Mouse (Mus musculus) heart, adult 8-10 months (tissue): ENCODE results near the gene Ap1s3. TPM values are rescaled to one million over a fixed set of nuclear protein-coding genes. Genes with fewer than 3 reads are reported as not detected.
A peak's percentile ranks its signal among the peaks of the same experiment; 100 is the strongest.

Experiments
- DNase-seq: peaks from one replicate; pipeline ENCODE4 v3.0.0; 2022; ENCODE audit warnings: low spot score
- total RNA-seq, 4 experiments: library from RNA; stranded (reverse); gene quantifications; 2 replicates each; pipeline ENCODE4 v1.2.4; 2022

Gene Ap1s3
- total RNA-seq = under 1 TPM; 0.20 to 0.41 (median 0.28) TPM

DNA sequence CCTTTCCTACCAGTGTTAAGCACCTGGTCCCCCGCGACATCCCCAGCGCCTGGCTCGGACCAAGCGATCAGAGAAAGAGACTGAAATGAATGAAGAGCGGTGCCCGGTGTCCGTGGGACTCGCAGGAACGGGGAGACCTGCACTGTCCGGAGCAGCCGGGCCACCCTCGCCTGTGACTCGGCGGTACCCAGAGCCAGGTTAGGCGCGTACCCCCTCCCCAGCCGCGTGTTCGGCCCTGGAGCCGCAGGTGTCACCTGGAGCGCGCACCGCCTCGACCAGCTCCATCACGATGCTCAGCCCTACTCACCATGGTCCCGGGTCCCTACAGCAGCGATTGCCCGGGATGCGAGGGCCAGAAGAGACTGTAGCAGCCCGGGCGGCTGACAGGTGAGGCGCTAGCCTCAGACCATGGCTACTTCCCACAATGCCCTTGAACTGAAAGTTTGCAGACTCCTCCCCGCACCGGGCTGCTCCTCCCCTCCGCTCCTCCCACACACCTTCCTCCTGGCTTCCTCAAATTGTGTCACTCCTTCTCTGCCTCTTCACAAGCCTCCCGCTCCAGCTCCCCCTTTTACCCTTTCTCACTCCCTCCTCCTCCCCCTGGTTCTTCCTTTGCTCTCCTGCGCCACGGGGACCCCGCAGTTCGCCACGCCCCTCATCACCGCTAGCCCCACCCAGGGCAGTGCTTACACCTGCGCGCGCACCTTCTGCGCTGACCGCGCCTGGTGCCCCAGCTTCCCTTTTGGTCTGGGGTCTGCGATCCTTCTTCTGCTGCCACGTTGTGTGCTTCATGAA, at the start of gene Ap1s3:
Gene Ap1s3, minus strand, starts transcription at position 430 of the 795 bp plus-strand sequence.
- no peak for DNase-seq

DNA sequence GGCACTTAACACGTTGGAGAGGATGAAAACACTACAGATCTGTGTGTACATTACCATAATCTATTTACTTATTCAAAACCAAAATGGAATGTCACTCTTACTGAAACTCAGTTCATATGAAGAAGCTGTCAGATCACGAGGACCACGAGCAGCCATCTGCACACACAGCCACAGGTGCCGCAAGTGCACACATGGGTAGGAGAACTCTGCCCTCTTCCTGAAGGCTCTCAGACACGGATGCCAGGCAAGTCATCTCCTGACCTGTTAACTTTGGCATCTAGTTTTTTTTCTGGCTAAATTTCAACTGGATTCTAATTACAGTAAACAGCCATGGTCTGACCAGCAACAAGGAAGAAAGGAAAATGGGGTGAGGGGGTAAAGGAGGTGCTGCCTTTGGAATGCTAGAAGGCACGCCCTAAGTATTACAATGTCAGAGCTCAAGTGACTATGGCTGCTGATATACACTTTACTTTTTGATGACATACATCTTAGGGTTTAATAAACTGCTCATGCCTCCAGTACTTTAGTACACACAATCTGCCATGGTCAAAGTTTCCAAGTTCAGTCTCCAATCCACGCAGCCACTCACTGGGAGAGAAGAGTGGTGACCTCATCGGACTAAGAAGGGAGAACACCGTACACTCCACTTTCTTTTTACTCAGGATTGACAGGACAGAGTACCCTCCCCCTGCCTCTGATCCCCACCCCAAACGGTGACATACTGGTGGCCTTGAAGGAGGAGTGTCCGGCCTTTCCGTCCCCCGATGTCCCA, 42.6 kb upstream of the Ap1s3 start:
- DNase-seq = no peak

DNA sequence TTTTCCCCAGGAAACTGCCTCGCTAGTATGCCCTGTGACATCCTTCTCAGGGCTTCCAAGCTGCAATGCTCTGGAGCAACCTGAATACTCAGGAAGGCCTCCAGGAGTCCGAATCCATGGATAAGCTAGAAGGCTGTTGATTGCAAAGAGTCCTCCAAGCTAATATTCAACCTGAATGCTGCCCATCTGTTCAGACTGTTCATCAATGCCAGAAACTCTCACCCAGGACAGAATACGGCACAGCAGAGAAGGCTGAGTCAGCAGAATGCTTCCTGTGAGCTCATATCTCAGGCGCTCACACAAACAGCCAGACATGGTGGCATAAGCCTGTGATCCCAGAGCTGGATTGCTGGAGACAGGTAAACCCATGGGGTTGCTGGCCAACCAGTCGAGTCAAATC, 41.3 kb upstream of the Ap1s3 start:
- DNase-seq = no peak

DNA sequence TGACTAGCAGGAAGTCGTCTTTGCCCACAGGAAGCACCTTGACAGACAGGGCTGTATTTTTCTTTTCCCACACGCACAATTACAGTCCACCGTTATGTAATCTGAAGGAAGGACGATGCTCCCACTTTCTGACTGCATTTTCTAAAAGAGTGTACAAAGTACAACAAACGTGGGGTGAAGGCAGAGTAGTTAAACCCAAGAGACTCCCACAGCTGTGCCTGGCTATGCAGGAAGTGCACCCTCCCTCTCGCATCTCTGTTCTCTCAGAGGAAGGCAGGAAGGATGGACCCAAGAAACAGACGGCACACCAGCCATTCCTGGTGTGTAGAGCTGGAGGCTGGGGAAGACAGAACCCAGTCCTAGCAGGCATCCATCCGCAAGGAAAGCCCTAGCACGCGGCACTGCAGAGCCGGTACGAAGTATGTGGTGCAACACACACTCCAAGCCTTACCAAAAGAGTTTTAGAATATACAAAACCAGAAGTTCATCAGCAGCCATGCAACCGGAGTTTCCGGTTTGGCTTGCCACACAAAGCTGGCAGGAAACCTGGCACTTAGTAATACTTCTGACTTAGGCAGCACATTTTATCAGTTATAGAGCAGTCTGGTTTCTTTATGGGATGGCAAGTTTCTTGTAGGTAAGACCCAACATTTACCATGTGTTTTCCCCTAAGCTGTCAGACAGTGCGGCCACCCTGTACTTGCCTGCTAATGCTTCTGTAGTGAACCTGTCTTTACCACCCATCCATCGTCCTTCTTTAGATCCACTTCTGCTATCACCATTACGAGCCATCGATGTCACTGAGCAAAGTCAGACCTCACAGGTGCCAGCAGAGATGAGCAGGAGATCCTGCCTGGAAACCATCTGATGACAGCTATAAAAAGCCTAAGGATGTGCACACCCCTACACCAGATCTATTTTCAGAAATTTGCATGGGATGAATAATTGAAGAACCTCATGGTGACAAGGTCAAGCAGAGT, 39.7 kb upstream of the Ap1s3 start:
- peak; percentile 24 for DNase-seq

DNA sequence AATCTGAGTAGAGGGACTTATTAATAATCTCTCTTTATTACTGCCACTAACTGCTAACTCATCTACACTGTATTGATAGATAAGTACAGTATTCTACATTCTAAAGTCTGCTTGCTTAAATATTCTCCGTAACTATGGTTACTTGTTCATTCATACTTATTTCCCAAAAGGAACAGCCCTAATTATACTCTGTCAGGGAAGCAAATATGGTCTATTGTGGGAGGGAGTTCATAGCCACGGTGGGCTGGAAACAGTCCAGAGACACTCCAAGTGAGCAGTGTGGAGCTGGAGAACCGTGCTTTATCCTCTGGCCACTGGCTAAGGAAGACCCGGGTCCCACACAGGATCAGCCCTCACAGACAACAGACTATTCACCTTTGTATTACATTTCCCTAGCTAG, 38.9 kb upstream of the Ap1s3 start:
- no peak for DNase-seq

DNA sequence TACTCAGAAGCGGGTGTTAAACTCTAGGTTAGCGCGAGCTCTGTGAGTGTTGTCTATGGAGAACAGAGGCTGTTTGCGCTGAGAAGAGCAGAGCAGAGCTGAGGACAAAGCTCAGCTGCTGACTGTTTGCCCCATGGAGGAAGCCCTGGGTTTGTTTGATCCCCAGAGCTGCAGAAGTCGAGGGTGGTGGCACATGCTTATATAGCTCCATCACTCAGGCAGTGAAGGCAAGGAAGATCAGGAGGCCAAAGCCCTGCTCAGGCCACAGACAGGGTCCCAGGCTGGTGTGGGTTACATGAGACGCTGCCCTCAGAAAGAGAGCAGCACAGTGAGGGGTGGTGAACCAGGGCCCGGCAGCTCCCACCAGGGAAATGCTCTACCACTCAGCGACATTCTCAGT, 38.4 kb upstream of the Ap1s3 start:
- no peak for DNase-seq

DNA sequence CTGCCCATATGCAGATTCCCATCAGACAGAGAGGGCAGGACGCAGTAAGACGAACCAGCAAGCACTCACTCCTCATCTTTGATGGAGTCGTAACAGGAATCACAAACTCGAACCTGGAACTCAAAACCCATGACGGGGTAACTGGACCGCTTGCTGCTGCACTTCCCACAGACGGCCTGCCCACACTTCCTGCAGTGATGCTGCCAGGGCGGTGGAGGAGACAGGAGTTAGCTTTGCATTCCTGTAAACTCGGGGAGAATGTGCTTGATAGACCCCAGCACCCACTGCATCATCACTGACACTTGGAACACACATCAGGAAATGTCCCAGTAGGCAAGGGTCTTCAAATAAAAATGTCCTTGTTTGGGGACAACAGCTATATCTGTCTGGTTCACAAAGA, 35.6 kb upstream of the Ap1s3 start:
- no peak for DNase-seq

DNA sequence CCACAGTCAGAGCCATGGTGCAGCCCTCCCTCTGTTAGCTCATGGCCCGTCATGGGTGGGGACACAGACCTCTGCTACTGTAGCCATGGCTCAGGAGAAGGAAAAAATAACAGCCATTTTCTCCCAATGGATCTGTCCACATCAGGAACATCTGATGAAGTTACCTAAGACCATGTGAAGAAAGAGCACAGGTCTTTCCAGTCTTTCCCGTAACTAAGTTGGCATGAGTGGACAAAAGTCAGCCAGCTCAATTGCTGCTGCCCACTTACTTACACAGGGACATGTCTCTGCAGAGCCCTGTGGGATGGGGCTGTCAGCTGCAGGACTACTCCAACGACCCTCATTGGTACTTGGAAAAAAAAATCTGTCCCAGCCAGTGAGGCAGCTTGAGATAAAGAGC, 34.9 kb upstream of the Ap1s3 start:
- DNase-seq = no peak

DNA sequence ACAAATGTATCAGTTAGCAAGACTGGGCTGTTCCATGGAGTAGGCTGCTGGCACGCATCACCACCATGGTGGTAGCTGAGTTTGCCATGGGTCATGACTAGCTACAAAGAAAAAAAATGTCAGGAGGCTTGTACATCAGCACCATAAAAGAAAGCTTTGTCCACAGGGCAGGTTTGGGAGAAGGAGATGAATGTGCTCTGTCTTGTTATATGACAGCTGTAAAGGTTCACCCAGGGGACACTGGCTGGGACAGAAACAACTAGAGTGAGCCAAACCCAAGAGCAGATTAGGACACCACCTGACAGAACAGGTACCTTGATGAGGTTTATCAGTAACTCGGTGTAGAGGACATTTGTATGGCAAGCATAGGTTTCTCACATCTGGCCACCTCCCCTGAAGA, 32.9 kb upstream of the Ap1s3 start:
- no peak for DNase-seq

DNA sequence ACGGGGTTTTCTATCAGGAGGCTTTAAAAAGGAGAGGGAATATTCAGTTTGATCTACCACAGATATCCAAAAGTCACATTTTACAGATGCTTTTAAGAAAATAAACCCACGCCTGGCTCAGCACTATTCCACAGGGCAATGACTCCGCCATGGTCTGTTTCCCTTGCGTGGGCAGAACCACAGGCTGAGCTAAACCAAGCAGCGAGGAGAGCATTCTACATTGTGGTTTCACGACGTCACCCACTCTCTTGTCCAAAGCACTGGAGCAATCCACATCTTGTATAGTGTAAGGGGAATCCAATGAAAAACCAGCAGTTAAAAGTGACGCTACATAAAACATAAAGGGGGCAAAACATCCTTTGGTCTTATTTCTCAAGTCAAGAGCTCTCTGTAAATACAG, 31.7 kb upstream of the Ap1s3 start:
- no peak for DNase-seq

DNA sequence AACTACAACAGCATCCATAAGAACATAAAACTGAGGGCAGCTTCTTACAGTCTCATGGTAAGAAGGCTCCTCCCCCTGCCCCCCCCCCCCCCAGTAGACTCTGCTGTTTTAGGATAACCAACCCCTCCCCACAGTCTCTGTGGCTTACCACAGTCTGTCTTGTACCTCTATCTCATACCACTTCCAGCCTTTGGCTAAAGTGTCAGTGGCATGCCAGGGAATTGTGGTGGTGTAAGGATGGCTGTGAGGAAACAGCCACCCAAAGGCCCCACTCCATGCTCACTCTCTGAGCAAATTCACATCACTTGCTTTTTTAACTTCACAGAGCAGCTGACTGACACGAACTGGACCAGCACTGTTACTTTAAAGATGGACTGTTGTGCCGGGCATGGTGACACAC, 26.7 kb upstream of the Ap1s3 start:
- DNase-seq = no peak

DNA sequence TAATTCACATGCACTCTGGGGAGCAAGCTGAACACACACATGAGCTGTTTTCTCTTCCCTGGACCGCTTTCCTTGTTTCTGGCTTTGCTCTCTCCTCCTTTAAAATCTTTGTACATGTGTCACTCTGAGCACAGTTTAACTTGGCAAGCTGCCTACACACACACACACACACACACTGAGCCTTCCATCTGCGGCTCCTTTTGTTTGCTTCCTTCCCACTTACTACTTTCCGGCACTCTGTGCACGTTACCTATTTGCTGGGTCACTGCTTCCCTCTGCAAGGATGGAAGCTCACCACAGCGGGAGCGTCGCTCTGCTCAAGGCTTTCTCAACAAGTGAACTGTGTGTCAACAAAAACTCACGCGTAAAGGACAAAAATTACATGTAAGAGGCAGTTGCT, 25.6 kb upstream of the Ap1s3 start:
- DNase-seq = peak; percentile 6

DNA sequence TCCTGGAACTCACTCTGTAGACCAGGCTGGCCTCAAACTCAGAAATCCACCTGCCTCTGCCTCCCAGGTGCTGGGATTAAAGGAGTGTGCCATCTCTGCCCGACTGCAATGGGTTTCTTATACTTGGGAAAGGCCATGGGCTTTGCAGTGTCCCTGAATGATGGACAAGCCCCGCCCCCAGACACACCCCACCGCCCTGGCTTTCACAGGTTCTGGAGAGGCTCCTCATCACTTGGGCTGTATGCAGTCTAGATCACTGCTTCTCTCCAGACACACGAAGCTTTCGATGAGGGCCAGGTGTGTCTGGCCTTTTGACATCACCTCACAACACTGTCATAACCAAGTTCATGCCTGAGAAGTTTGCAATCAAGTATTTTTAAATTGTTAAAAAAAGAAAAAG, 25.2 kb upstream of the Ap1s3 start:
- no peak for DNase-seq

DNA sequence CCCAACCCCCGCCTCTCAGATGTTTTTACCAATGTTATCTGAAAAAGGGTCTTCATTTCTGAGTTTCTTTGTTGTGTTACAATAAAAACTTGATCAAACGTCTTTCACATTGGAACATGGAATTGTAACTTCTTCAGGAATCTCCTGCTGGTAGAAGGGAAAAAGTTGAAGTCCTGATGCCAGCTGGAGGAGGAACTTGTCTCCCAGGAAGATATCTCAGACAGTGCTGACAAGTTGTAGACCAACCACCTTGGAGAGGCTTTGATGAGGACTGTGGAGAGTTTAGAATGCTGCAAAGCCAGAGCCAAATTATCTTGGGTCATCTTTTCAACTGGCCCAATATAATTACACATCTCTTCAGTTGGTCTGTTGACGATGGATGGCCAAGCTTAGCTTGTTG, 20.7 kb upstream of the Ap1s3 start:
- no peak for DNase-seq

DNA sequence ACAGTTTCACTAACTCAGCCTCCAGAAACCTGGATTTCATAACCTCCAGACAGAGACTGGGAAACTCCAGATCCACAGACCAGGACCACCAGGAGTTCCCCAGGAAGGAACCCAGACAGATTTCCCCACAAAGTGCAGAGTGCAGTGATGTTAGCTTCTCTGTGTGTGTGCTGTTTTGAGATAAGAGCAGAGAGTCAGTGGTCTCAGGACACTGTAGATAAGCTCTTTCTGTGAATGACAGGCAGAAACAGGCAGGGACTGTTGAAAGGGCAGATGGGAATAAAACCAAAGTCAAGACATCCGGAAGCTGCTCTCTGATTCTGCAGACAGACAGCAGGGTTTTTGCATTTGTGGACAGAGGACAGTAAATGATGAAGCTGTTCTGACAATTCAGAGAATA, 15.5 kb upstream of the Ap1s3 start:
- no peak for DNase-seq

DNA sequence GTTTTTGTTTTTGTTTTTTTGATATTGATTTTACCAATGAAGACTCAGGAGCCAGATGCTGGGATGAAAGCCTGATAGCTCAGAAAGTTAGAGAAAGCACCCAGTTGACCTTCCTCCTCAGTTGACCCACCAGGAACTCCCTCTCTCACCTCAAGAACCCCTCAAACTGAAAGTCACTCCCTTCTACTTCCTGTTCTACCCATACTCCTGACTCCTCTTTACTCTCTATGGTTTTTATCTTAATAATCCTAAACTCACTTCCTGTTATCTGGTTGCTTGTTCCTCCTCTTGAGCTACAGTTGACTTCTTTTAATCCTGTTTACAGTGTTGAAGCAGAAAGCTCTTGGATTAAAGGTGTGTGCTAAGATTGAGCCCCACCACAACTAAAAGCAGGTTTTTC, 12.3 kb upstream of the Ap1s3 start:
- DNase-seq = no peak

DNA sequence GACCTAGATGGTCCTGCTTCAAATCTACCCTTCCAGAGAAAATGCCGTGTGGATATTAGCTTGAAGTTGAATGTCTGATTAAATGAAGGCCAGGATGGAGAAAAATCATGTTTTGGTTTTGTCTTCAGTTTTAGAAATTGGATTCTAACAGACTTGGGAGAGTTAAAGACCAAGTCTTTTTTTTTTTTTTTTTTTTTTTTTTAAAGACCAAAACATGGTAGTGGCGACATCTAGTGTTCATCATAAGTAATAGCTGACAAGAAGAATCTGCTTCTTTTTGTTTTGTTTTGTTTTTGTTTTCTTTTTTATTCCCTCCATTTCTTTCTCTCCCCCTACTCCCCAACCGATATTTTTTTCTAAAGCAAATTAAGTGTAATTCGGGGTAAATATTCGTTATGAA, 11.2 kb upstream of the Ap1s3 start:
- no peak for DNase-seq

DNA sequence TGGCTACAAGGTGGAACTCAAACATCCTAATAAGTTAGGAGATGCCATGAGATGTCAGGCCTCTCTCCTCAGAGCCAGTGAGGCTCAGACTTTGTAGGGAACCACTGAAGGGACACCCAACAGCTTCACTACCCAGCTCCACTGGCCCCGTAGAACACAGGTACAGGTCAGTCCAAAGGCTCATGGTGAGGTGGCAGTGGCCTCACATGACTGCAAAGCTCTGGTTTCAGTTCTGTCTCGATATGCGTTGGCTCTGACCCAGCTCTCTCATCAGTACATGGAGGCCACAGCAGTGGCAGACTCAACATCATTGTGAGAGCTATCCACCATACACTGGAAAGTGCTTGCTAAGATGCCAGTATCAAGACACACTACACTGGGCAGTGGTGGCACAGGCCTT, 9.0 kb upstream of the Ap1s3 start:
- DNase-seq = no peak

DNA sequence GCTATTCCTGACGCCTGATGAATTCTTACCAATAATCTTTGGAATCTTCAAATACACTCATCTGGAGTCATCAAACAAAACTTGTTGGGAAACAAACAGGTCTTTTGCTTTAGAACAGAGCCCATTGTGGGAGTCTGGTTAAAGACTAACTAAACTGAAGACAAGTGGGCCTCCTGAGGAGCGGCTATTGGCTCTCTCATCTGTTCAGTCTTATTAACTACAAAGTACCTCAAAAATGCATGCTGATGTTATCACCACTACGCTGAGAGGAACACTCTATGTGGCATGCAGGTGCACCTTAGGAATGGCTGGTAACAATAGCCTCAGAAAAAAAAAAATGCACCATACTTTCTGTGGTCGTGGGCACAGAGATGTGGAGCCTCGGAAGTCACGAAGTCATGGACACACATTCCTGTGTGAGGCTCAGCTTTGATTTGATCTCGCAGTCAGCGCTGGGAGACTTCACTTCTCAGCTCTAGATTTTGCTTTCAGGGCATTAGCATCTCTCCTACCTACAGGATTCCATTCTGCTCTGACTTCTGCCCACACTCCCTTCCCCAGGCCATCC, 6.4 kb upstream of the Ap1s3 start:
- DNase-seq = no peak

DNA sequence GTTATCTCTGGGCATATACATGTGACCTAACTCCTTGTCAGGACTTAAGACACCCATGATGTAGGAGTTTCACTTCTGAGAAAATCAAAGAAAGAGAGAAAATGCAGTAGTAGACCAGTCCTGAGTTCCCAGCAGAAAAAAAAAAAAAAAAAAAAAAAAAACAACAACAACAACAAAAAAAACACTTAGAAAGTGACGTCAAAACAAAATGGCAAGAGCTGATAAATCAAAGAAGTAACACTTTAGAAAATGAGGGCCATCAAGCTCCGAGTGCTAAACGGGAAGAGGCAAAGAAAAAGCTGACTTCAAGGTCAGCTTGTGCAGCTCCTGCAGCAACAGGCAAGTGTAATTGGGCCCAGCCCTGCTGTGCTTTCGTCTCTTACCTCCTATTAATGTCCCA, 3.9 kb upstream of the Ap1s3 start:
- no peak for DNase-seq

DNA sequence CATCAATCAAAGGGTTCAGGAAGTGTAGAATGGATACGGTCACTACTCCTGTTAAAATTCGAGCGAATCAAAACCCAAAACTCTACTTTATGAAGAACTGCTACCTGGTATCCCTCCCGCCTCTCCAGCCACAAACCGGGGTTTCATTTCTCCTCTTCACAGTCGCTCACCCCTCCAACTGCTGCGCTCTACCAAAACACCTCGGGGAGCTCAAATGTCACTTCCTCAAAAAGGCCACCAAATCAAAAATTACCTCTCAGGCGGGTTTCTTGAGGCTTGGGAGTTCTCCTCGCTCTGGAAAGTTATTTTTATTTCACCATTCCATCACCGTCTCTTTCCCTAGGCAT, 603 bp downstream of the Ap1s3 start:
- DNase-seq = no peak

DNA sequence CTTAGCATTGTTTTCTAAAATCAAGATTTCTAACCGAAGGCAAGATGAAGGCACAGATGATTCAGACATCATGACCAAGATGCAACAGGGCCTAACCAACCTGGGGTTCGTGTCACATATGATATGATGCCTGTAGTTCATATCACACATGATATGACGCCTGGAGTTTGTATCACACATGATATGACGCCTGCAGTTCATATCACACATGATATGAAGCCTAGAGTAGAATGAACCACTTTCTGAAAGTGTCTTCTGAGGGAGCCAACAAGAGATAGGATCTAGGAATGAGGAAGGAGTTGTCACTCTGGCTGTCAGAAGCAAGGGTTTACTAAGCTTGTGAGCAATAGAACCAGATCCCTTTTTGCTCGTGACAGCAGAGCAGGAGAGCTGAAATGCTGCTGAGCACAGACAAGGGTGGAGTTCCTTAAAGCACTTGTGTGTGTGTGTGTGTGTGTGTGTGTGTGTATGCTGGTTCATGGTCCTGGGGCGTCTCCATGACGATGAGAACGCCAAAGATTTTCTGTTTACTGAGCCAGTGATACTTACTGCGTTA, 2.3 kb downstream of the Ap1s3 start:
- no peak for DNase-seq
